Mouse (Mus musculus): ENCODE measurements around the gene Cdk11b.

DNA sequence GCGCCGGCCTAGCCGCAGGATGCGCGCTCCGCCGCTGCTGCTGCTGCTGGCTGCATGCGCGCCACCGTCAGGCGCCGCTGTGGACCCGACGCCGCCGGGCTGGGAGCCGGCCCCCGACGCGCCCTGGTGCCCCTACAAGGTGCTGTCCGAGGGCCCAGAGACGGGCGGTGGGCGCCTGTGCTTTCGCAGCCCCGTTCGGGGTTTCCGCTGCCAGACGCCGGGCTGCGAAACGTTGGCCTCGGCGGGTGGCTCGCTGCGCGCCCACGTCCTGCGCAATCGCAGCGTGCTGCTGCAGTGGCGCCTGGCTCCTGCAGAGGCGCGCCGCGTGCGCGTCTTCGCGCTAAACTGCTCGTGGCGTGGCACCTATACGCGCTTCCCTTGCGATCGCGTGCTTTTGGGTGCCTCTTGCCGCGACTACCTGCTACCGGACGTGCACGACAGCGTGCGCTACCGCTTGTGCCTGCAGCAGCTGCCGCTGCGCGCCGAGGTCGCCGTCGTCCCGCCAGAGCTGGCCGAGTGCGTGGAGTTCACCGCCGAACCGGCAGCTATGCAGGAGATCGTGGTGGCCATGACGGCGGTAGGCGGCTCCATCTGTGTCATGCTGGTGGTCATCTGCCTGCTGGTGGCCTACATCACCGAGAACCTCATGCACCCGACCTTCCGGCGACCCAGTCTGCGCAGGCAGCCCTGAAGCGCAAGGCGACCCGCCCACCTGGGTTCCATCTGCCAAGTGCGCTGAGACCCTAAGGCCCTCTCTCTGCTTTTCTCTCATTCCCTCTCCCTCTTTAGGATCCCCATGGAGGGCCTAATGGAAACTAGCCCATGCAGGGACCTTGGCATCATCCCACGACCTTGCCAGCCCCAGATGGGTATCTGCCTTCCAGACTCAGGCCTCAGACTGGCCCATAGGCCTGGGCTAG lies 70.1 kb downstream of the Cdk11b start:
- TF ChIP-seq CTCF (IDR thresholded peaks at IDR 0.05; ENCODE audit: borderline replicate concordance, insufficient read depth, low read depth, low read length) (no peak; the same call in 1 of the 2 replicates), POLR2A (IDR thresholded peaks at IDR 0.05; ENCODE audit: borderline replicate concordance, insufficient read depth, low read length) (peak; percentile 43)
